Comparison of ENCODE assay signal across 8 mouse cellular contexts in genomic region chr13:75227616-75228277, GRCm38 (mm10).
DNase-seq lines count a peak whose midpoint lies in the region; ATAC-seq and TF ChIP-seq lines count a peak whose summit lies in the region.

No protein-coding gene starts in this region.

- H3K4me3 ChIP-seq in heart, postnatal 0 days (ENCODE audit: low read depth, low read length) = no peak overlapping the region
- no peak overlapping the region for H3K4me3 ChIP-seq in heart, embryonic 10.5 days
- H3K4me3 ChIP-seq in forebrain, embryonic 11.5 days (ENCODE audit: low read depth, low read length) = no peak overlapping the region
- no peak overlapping the region for H3K4me3 ChIP-seq in hindbrain, embryonic 15.5 days

- TF ChIP-seq CTCF in heart, postnatal 0 days (IDR thresholded peaks at IDR 0.05; ENCODE audit: low read depth) = peak; percentile 86

- WGBS in heart, postnatal 0 days = 19% methylated on average over 5 of the region's 5 CpGs
- WGBS in heart, embryonic 10.5 days = 21% methylated on average over 5 of the region's 5 CpGs
- 31% methylated on average over 5 of the region's 5 CpGs for WGBS in forebrain, embryonic 11.5 days
- WGBS in hindbrain, embryonic 15.5 days = 25% methylated on average over 5 of the region's 5 CpGs

- H3K4me1 ChIP-seq in heart, postnatal 0 days (ENCODE audit: control insufficient read depth, insufficient read depth) = no peaks in the 10 kb centered on the region
- no peaks in the 10 kb centered on the region for H3K4me1 ChIP-seq in heart, embryonic 10.5 days
- H3K4me1 ChIP-seq in forebrain, embryonic 11.5 days (replicated peaks; ENCODE audit: control insufficient read depth, insufficient read depth, low read length) = no peaks in the 10 kb centered on the region
- H3K4me1 ChIP-seq in hindbrain, embryonic 15.5 days (replicated peaks) = no peaks in the 10 kb centered on the region

- DNase-seq in heart, postnatal 0 days (ENCODE audit: low spot score) = peak; percentile 23
- DNase-seq in heart, embryonic 10.5 days (ENCODE audit: low spot score) = no peak
- peak; percentile 20 for DNase-seq in brain, embryonic 18.5 days (ENCODE audit: low read depth, low spot score)
- peak; percentile 71 for DNase-seq in forebrain, embryonic 11.5 days (ENCODE audit: low spot score)
- peak; percentile 46 for DNase-seq in left cerebral cortex, adult 11 months (ENCODE audit: low spot score)
- DNase-seq in mesoderm, embryonic 11.5 days (ENCODE audit: low read depth, low spot score) = peak; percentile 39
- DNase-seq in right cerebral cortex, postnatal 4 days = peak; percentile 76

- H3K36me3 ChIP-seq in heart, postnatal 0 days (replicated peaks; ENCODE audit: control insufficient read depth, insufficient read depth, low read length) = no peaks in the 10 kb centered on the region
- no peaks in the 10 kb centered on the region for H3K36me3 ChIP-seq in heart, embryonic 10.5 days
- no peaks in the 10 kb centered on the region for H3K36me3 ChIP-seq in forebrain, embryonic 11.5 days (ENCODE audit: control insufficient read depth, insufficient read depth, low read length)
- no peaks in the 10 kb centered on the region for H3K36me3 ChIP-seq in hindbrain, embryonic 15.5 days

- H3K4me2 ChIP-seq in heart, postnatal 0 days (ENCODE audit: low read depth, low read length) = no peak overlapping the region
- H3K4me2 ChIP-seq in forebrain, embryonic 11.5 days (ENCODE audit: low read depth, low read length, severe bottlenecking) = no peak overlapping the region
- no peak overlapping the region for H3K4me2 ChIP-seq in hindbrain, embryonic 15.5 days

- H3K27ac ChIP-seq in heart, postnatal 0 days (ENCODE audit: low read depth) = no peak overlapping the region
- no peak overlapping the region for H3K27ac ChIP-seq in heart, embryonic 10.5 days
- H3K27ac ChIP-seq in forebrain, embryonic 11.5 days (ENCODE audit: low read depth, low read length) = no peak overlapping the region
- H3K27ac ChIP-seq in hindbrain, embryonic 15.5 days (replicated peaks) = no peak overlapping the region

- no peaks in the 10 kb centered on the region for H3K9me3 ChIP-seq in heart, postnatal 0 days (replicated peaks; ENCODE audit: control insufficient read depth, low read length)
- H3K9me3 ChIP-seq in heart, embryonic 10.5 days = no peaks in the 10 kb centered on the region
- H3K9me3 ChIP-seq in forebrain, embryonic 11.5 days (ENCODE audit: control insufficient read depth, low read length) = no peaks in the 10 kb centered on the region
- H3K9me3 ChIP-seq in hindbrain, embryonic 15.5 days = no peaks in the 10 kb centered on the region

- TF ChIP-seq EP300 in heart, postnatal 0 days (IDR thresholded peaks at IDR 0.05; ENCODE audit: low read depth) = no peak

- no peak for ATAC-seq in heart, postnatal 0 days (ENCODE audit: insufficient read depth, low read depth)
- peak; percentile 80 for ATAC-seq in forebrain, embryonic 11.5 days (replicated peaks; ENCODE audit: low FRiP score)
- ATAC-seq in hindbrain, embryonic 15.5 days (ENCODE audit: low FRiP score, low read depth) = peak; percentile 83; the same call in 1 of the 2 replicates

- no peak overlapping the region for H3K9ac ChIP-seq in heart, postnatal 0 days (replicated peaks; ENCODE audit: low read depth, low read length)
- H3K9ac ChIP-seq in forebrain, embryonic 11.5 days (ENCODE audit: low read length) = no peak overlapping the region
- H3K9ac ChIP-seq in hindbrain, embryonic 15.5 days = no peak overlapping the region

- no peaks in the 10 kb centered on the region for H3K27me3 ChIP-seq in heart, postnatal 0 days (ENCODE audit: control insufficient read depth, insufficient read depth, low read length)
- no peaks in the 10 kb centered on the region for H3K27me3 ChIP-seq in heart, embryonic 10.5 days (ENCODE audit: insufficient read depth, poor library complexity, severe bottlenecking)
- no peaks in the 10 kb centered on the region for H3K27me3 ChIP-seq in forebrain, embryonic 11.5 days (ENCODE audit: control insufficient read depth, insufficient read depth, low read length)
- H3K27me3 ChIP-seq in hindbrain, embryonic 15.5 days = no peaks in the 10 kb centered on the region
